ENCODE assay signal across 8 mouse cellular contexts in the genomic region with DNA sequence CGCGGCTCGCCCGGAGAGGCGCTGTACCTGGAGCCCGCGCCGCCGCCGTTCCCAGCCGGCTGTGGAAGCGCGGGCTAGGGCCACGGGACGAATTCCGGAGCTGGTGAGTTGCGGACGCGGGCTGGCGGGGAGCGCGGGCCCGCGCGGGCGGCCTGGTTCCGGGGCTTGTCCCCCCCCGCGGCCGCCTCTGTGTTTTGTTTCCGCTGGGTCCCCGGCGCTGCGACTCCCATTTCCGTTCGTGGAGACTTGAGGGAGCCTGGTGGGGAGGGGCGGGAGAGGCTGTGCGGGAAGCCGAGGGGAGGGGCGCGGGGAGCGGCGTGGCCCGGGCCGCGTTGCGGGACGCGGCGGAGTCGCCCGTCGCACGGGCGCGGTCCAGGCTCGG. TPM values are rescaled to one million over a fixed set of nuclear protein-coding genes. Genes with fewer than 3 reads are reported as not detected.
DNase-seq lines count a peak whose midpoint lies in the region; ATAC-seq and TF ChIP-seq lines count a peak whose summit lies in the region.

TSS of gene Atp5j (minus strand) at position 185 of the 382 bp plus-strand sequence.

- H3K9ac ChIP-seq in forebrain, embryonic 16.5 days (replicated peaks; ENCODE audit: low read depth, low read length), result peak within 1 kb of the TSS; percentile 84
- peak within 1 kb of the TSS; percentile 94 for H3K9ac ChIP-seq in liver, embryonic 15.5 days
- H3K9ac ChIP-seq in neural tube, embryonic 13.5 days, result peak within 1 kb of the TSS; percentile 96

- no peaks in the 10 kb centered on the region for H3K27me3 ChIP-seq in G1E (ENCODE audit: insufficient read depth, low read length)
- no peaks in the 10 kb centered on the region for H3K27me3 ChIP-seq in forebrain, embryonic 16.5 days (replicated peaks; ENCODE audit: control insufficient read depth, insufficient read depth, low read length)
- no peaks in the 10 kb centered on the region for H3K27me3 ChIP-seq in liver, embryonic 15.5 days
- H3K27me3 ChIP-seq in neural tube, embryonic 13.5 days, result no peaks in the 10 kb centered on the region

- peaks cover 61% of the 10 kb centered on the region for H3K36me3 ChIP-seq in G1E (replicated peaks)
- peaks cover 9% of the 10 kb centered on the region for H3K36me3 ChIP-seq in forebrain, embryonic 16.5 days (ENCODE audit: control insufficient read depth, insufficient read depth)
- peaks cover 38% of the 10 kb centered on the region for H3K36me3 ChIP-seq in liver, embryonic 15.5 days (replicated peaks)
- H3K36me3 ChIP-seq in neural tube, embryonic 13.5 days, result peaks cover 20% of the 10 kb centered on the region

- H3K4me3 ChIP-seq in G1E (ENCODE audit: low read depth, low read length), result peak within 1 kb of the TSS; percentile 81
- H3K4me3 ChIP-seq in forebrain, embryonic 16.5 days (replicated peaks; ENCODE audit: low read length), result peak within 1 kb of the TSS; percentile 65
- H3K4me3 ChIP-seq in liver, embryonic 15.5 days (replicated peaks), result peak within 1 kb of the TSS; percentile 97
- H3K4me3 ChIP-seq in neural tube, embryonic 13.5 days, result peak within 1 kb of the TSS; percentile 94

- peak within 1 kb of the TSS; percentile 89 for H3K4me2 ChIP-seq in forebrain, embryonic 16.5 days (ENCODE audit: low read length)
- peak within 1 kb of the TSS; percentile 73 for H3K4me2 ChIP-seq in liver, embryonic 15.5 days
- H3K4me2 ChIP-seq in neural tube, embryonic 13.5 days, result peak within 1 kb of the TSS; percentile 85

- peak within 1 kb of the TSS; percentile 90 for H3K27ac ChIP-seq in forebrain, embryonic 16.5 days (ENCODE audit: low read length)
- H3K27ac ChIP-seq in liver, embryonic 15.5 days (replicated peaks), result peak within 1 kb of the TSS; percentile 94
- H3K27ac ChIP-seq in neural tube, embryonic 13.5 days (replicated peaks), result peak within 1 kb of the TSS; percentile 98

- intact Hi-C loops in heart, postnatal 14 days (cut with DNase I), result loop anchor here (5.0 kb wide), 1 partner anchor 98 kb away; the partner anchor contains the start of gene Mrpl39

- H3K4me1 ChIP-seq in G1E (ENCODE audit: insufficient read depth, low read depth, low read length), result peaks cover 40% of the 10 kb centered on the region
- peaks cover 28% of the 10 kb centered on the region for H3K4me1 ChIP-seq in forebrain, embryonic 16.5 days (replicated peaks; ENCODE audit: control insufficient read depth, insufficient read depth, low read length)
- peaks cover 23% of the 10 kb centered on the region for H3K4me1 ChIP-seq in liver, embryonic 15.5 days (replicated peaks)
- peaks cover 36% of the 10 kb centered on the region for H3K4me1 ChIP-seq in neural tube, embryonic 13.5 days (replicated peaks)

- peak; percentile 65 for DNase-seq in G1E (ENCODE audit: low spot score)
- DNase-seq in cerebellum, adult 18-20 months, result peak; percentile 86 to 87
- peak; percentile 86 to 88 for DNase-seq in heart, postnatal 14 days
- no peak for DNase-seq in large intestine, adult 2 months (ENCODE audit: low read depth, low spot score)
- peak; percentile 73 to 74 for DNase-seq in thymus, postnatal 10 days (ENCODE audit: low spot score in 2 of 2)

- H3K9me3 ChIP-seq in G1E (replicated peaks), result no peaks in the 10 kb centered on the region
- H3K9me3 ChIP-seq in forebrain, embryonic 16.5 days (ENCODE audit: control insufficient read depth, low read length), result no peaks in the 10 kb centered on the region
- no peaks in the 10 kb centered on the region for H3K9me3 ChIP-seq in liver, embryonic 15.5 days (replicated peaks)
- H3K9me3 ChIP-seq in neural tube, embryonic 13.5 days, result no peaks in the 10 kb centered on the region

- no peak for TF ChIP-seq CTCF in G1E (IDR thresholded peaks at IDR 0.05; ENCODE audit: low read depth, low read length)

- under 1% methylated on average over 45 of the region's 57 CpGs for WGBS in forebrain, embryonic 16.5 days
- under 1% methylated on average over 57 of the region's 57 CpGs for WGBS in large intestine, adult 2 months
- under 1% methylated on average over 55 of the region's 57 CpGs for WGBS in liver, embryonic 15.5 days (ENCODE audit: insufficient replicate concordance)
- WGBS in neural tube, embryonic 13.5 days, result 0% methylated on average over 56 of the region's 57 CpGs

- ATAC-seq in G1E (ENCODE audit: extremely low read depth, insufficient number of reproducible peaks, low FRiP score, poor library complexity, severe bottlenecking), result no peak
- peak; percentile 74 for ATAC-seq in forebrain, embryonic 16.5 days
- ATAC-seq in liver, embryonic 15.5 days (ENCODE audit: insufficient read depth), result peak; percentile 35
- ATAC-seq in neural tube, embryonic 13.5 days (ENCODE audit: low read depth), result peak; percentile 82

RNA-seq across cellular contexts. Expression of gene Atp5j, which starts in this region (rescaled TPM):
- total RNA-seq in G1E (2014; fragmentation: Nextera tagmentation) (150 and 196 TPM in 2 replicates), G1E (2017) (372 and 375 TPM in 2 replicates)
- polyA plus RNA-seq in G1E (2012), result 53.3 and 61.8 TPM in 2 replicates
- 635 and 648 TPM in 2 replicates for polyA plus RNA-seq in forebrain, embryonic 16.5 days (2015; fragmentation: Nextera tagmentation; extraction: Ambion mirVana)
- total RNA-seq in heart, postnatal 14 days (2021), result 1,000 to 10,000 TPM; 1,607 to 1,650 TPM
- polyA plus RNA-seq in large intestine, adult 2 months (2012; rRNA removed), result 155 and 198 TPM in 2 replicates
- polyA plus RNA-seq in liver, embryonic 15.5 days (2015; fragmentation: Nextera tagmentation; extraction: Ambion mirVana), result 437 and 514 TPM in 2 replicates
- 765 and 862 TPM in 2 replicates for polyA plus RNA-seq in neural tube, embryonic 13.5 days (2015; fragmentation: Nextera tagmentation; extraction: Ambion mirVana)

Comparison
In these comparisons a context has a peak if more than half of its experiments do, and no peak if none do; other contexts are left out.
1. RNA of gene Atp5j (total RNA-seq): 1,607 to 1,650 TPM in heart, postnatal 14 days; 150 to 375 TPM in G1E; every median in the first group is over 4 times any median in the second.
2. Peak in every context shown above with its lines, with median percentiles within 50 percentile points of each other: H3K4me3 ChIP-seq, H3K27ac ChIP-seq, H3K4me2 ChIP-seq and H3K9ac ChIP-seq.